Mouse (Mus musculus): ENCODE data around the gene Kif11. TPM values are rescaled to one million over a fixed set of nuclear protein-coding genes. Genes with fewer than 3 reads are reported as not detected.

The Kif11 gene
- polyA plus RNA-seq, 2 experiments: 46.7 to 47.1 TPM

- Histone ChIP-seq H3K36me3 (ENCODE audit: control insufficient read depth, insufficient read depth, low read length) (no peaks in the 10 kb centered on the region), H3K9ac (ENCODE audit: low read depth, low read length, severe bottlenecking) (no peak overlapping the region), H3K9me3 (ENCODE audit: control insufficient read depth, low read length) (no peaks in the 10 kb centered on the region), H3K27ac (replicated peaks; ENCODE audit: low read depth, low read length) (no peak overlapping the region), H3K4me2 (replicated peaks; ENCODE audit: low read depth, low read length, severe bottlenecking) (no peak overlapping the region), H3K4me1 (ENCODE audit: control insufficient read depth, insufficient read depth, low read length) (no peaks in the 10 kb centered on the region), H3K4me3 (replicated peaks; ENCODE audit: low read length) (no peak overlapping the region), H3K27me3 (ENCODE audit: control insufficient read depth, insufficient read depth, low read length) (no peaks in the 10 kb centered on the region)
- TF ChIP-seq POLR2A (IDR thresholded peaks at IDR 0.05; ENCODE audit: borderline replicate concordance, extremely low read depth, insufficient read depth, insufficient read length): no peak
- 60% methylated on average over 6 of the region's 6 CpGs for WGBS
- ATAC-seq (ENCODE audit: low FRiP score, low read depth): no peak
- DNase-seq (ENCODE audit: low spot score): no peak
These were observed 92.8 kb downstream of the Kif11 start for GRCm38 (mm10) chr19:37468841-37469566.

Other genes with a start within 250 kb of the Kif11 start
- gene March5, start 168.9 kb upstream of the Kif11 start, polyA plus RNA-seq (2012; rRNA removed): 65.3 and 67.0 TPM in 2 replicates
- gene March5, start 168.9 kb upstream of the Kif11 start, polyA plus RNA-seq (2014; fragmentation: Nextera tagmentation; extraction: Ambion mirVana): 106 and 112 TPM in 2 replicates
- gene Cpeb3, start 167.8 kb upstream of the Kif11 start, polyA plus RNA-seq (2012; rRNA removed): 1.4 and 2.2 TPM in 2 replicates
- 1.4 and 1.6 TPM in 2 replicates for gene Cpeb3, start 167.8 kb upstream of the Kif11 start, polyA plus RNA-seq (2014; fragmentation: Nextera tagmentation; extraction: Ambion mirVana)
- 22.5 and 23.3 TPM in 2 replicates for gene Ide, start 38.6 kb upstream of the Kif11 start, polyA plus RNA-seq (2012; rRNA removed)
- gene Ide, start 38.6 kb upstream of the Kif11 start, polyA plus RNA-seq (2014; fragmentation: Nextera tagmentation; extraction: Ambion mirVana): 49.9 and 50.2 TPM in 2 replicates
- gene Hhex, start 58.4 kb downstream of the Kif11 start, polyA plus RNA-seq (2012; rRNA removed): 4.5 and 5.2 TPM in 2 replicates
- 7.7 and 8.0 TPM in 2 replicates for gene Hhex, start 58.4 kb downstream of the Kif11 start, polyA plus RNA-seq (2014; fragmentation: Nextera tagmentation; extraction: Ambion mirVana)
- 4.4 and 5.3 TPM in 2 replicates for gene Exoc6, start 174.0 kb downstream of the Kif11 start, polyA plus RNA-seq (2012; rRNA removed)
- gene Exoc6, start 174.0 kb downstream of the Kif11 start, polyA plus RNA-seq (2014; fragmentation: Nextera tagmentation; extraction: Ambion mirVana): 8.8 and 9.0 TPM in 2 replicates

All from limb, embryonic 14.5 days (tissue).